Mouse (Mus musculus): Measurements from ENCODE around the gene Tacr1. TPM values are rescaled to one million over a fixed set of nuclear protein-coding genes. Genes with fewer than 3 reads are reported as not detected.
"Not testable (repeated sequence)": the region's sequence is repeated elsewhere in the genome, so short reads cannot be mapped to it uniquely, and the experiment has no call there.

The Tacr1 gene
- total RNA-seq (2022) = not detected

- DNase-seq (ENCODE audit: low spot score) = no peak
Measured at GRCm38 (mm10) chr6:82401595-82402451, at the start of gene Tacr1. Gene Tacr1 (plus strand): TSS chr6:82402334.

- no peak for DNase-seq (ENCODE audit: low spot score)
Measured at GRCm38 (mm10) chr6:82376144-82376543, 26.0 kb upstream of the Tacr1 start.

- no peak for DNase-seq (ENCODE audit: low spot score)
Measured at GRCm38 (mm10) chr6:82383556-82383955, 18.6 kb upstream of the Tacr1 start.

- no peak for DNase-seq (ENCODE audit: low spot score)
Measured at GRCm38 (mm10) chr6:82402501-82403495, 664 bp downstream of the Tacr1 start.

- no peak for DNase-seq (ENCODE audit: low spot score)
Measured at GRCm38 (mm10) chr6:82418367-82418766, 16.2 kb downstream of the Tacr1 start.

- no peak for DNase-seq (ENCODE audit: low spot score)
Measured at GRCm38 (mm10) chr6:82420222-82420621, 18.1 kb downstream of the Tacr1 start.

GRCm38 (mm10) chr6:82428890-82429289 lies 26.8 kb downstream of the Tacr1 start:
- no peak for DNase-seq (ENCODE audit: low spot score)

GRCm38 (mm10) chr6:82429766-82430165 lies 27.6 kb downstream of the Tacr1 start:
- DNase-seq (ENCODE audit: low spot score) = no peak

- no peak for DNase-seq (ENCODE audit: low spot score)
Measured at GRCm38 (mm10) chr6:82437174-82437573, 35.0 kb downstream of the Tacr1 start.

GRCm38 (mm10) chr6:82452206-82453095 lies 50.3 kb downstream of the Tacr1 start:
- DNase-seq (ENCODE audit: low spot score) = not testable (repeated sequence)

GRCm38 (mm10) chr6:82455245-82455644 lies 53.1 kb downstream of the Tacr1 start:
- no peak for DNase-seq (ENCODE audit: low spot score)

GRCm38 (mm10) chr6:82457163-82457763 lies 55.1 kb downstream of the Tacr1 start:
- DNase-seq (ENCODE audit: low spot score) = no peak

GRCm38 (mm10) chr6:82458762-82459389 lies 56.7 kb downstream of the Tacr1 start:
- DNase-seq (ENCODE audit: low spot score) = no peak

GRCm38 (mm10) chr6:82463171-82463570 lies 61.0 kb downstream of the Tacr1 start:
- DNase-seq (ENCODE audit: low spot score) = no peak

GRCm38 (mm10) chr6:82474477-82474876 lies 72.3 kb downstream of the Tacr1 start:
- DNase-seq (ENCODE audit: low spot score) = no peak

GRCm38 (mm10) chr6:82483842-82484241 lies 81.7 kb downstream of the Tacr1 start:
- no peak for DNase-seq (ENCODE audit: low spot score)

GRCm38 (mm10) chr6:82494481-82494880 lies 92.3 kb downstream of the Tacr1 start:
- no peak for DNase-seq (ENCODE audit: low spot score)

GRCm38 (mm10) chr6:82510843-82511416 lies 108.8 kb downstream of the Tacr1 start:
- DNase-seq (ENCODE audit: low spot score) = no peak

- no peak for DNase-seq (ENCODE audit: low spot score)
Measured at GRCm38 (mm10) chr6:82519626-82520025, 117.5 kb downstream of the Tacr1 start.

- no peak for DNase-seq (ENCODE audit: low spot score)
Measured at GRCm38 (mm10) chr6:82522567-82522966, 120.4 kb downstream of the Tacr1 start.
